Mouse (Mus musculus) liver, embryonic 16.5 days (tissue): Measurements from ENCODE around the gene Arhgap31. TPM values are rescaled to one million over a fixed set of nuclear protein-coding genes. Genes with fewer than 3 reads are reported as not detected.
"Not testable (repeated sequence)": the region's sequence is repeated elsewhere in the genome, so short reads cannot be mapped to it uniquely, and the experiment has no call there.

ENCODE experiments used
- ATAC-seq: fragments of 200-750 bp; cut with Nextera tagmentation; 2 replicates; pipeline ENCODE4 v1.8.0; 2017; ENCODE audit warnings: low read depth, mild to moderate bottlenecking, moderate number of reproducible peaks, moderate library complexity
- H3K27ac ChIP-seq: fragments of 300-500 bp; sonication (generic); 2 replicates; pipeline ENCODE4 v1.5.1; 2014; ENCODE audit warnings: mild to moderate bottlenecking, low read length
- H3K27me3 ChIP-seq: fragments of 300-500 bp; sonication (generic); 2 replicates; pipeline ENCODE4 v1.6.1; 2014; ENCODE audit warnings: low read depth, low read length, mixed read lengths; ENCODE audit not compliant: control insufficient read depth, insufficient read depth
- H3K36me3 ChIP-seq: fragments of 300-500 bp; sonication (generic); 2 replicates; pipeline ENCODE4 v1.6.1; 2014; ENCODE audit warnings: mild to moderate bottlenecking; ENCODE audit not compliant: control insufficient read depth, insufficient read depth
- H3K4me1 ChIP-seq: fragments of 300-500 bp; sonication (generic); 2 replicates; pipeline ENCODE4 v1.6.1; 2014; ENCODE audit warnings: low read depth, low read length, mixed read lengths; ENCODE audit not compliant: control insufficient read depth
- H3K4me2 ChIP-seq: fragments of 300-500 bp; sonication (generic); 2 replicates; pipeline ENCODE4 v1.6.1; 2014; ENCODE audit warnings: low read depth, low read length, mixed read lengths
- H3K4me3 ChIP-seq: fragments of 300-500 bp; sonication (generic); 2 replicates; pipeline ENCODE4 v1.5.1; 2014; ENCODE audit warnings: low read depth, mild to moderate bottlenecking, low read length
- H3K9ac ChIP-seq: fragments of 300-500 bp; sonication (generic); 2 replicates; pipeline ENCODE4 v1.6.1; 2014; ENCODE audit warnings: low read depth, low read length
- H3K9me3 ChIP-seq: fragments of 300-500 bp; sonication (generic); replicated peaks from 2 replicates; pipeline ENCODE4 v1.6.1; 2016; ENCODE audit warnings: low read length; ENCODE audit not compliant: control insufficient read depth
- WGBS: fragments of 180-500 bp; shearing (Covaris S2); extraction: QIAGEN DNeasy Blood & Tissue Kit; methylation state at CpG from one replicate; pipeline ENCODE4 v1.1.7; 2014; ENCODE audit not compliant: insufficient replicate concordance; 5-methylcytosine and 5-hydroxymethylcytosine counted together
- polyA plus RNA-seq: library from polyadenylated mRNA; unstranded; fragments of >200 nt; fragmentation: Nextera tagmentation; extraction: Ambion mirVana; gene quantifications from 2 replicates; pipeline ENCODE4 v1.2.1, GENCODE M21; 2015

The Arhgap31 gene
- polyA plus RNA-seq, 1 experiment from 2014 or later, result 1.7 TPM

GRCm38 (mm10) chr16:38687673-38688072, 25.4 kb downstream of the Arhgap31 start:
- no peaks in the 10 kb centered on the region for H3K36me3 ChIP-seq
- H3K27ac ChIP-seq, result no peak overlapping the region
- H3K9me3 ChIP-seq, result no peaks in the 10 kb centered on the region
- H3K9ac ChIP-seq, result no peak overlapping the region
- WGBS, result 58% methylated on average over 6 of the region's 6 CpGs
- H3K4me2 ChIP-seq, result no peak overlapping the region
- H3K4me1 ChIP-seq, result no peaks in the 10 kb centered on the region
- no peak overlapping the region for H3K4me3 ChIP-seq
- H3K27me3 ChIP-seq, result no peaks in the 10 kb centered on the region
- no peak for ATAC-seq

GRCm38 (mm10) chr16:38683094-38683493, 30.0 kb downstream of the Arhgap31 start:
- ATAC-seq, result no peak
- no peak overlapping the region for H3K9ac ChIP-seq
- no peak overlapping the region for H3K27ac ChIP-seq
- no peaks in the 10 kb centered on the region for H3K36me3 ChIP-seq
- 50% methylated on average over 7 of the region's 7 CpGs for WGBS
- no peaks in the 10 kb centered on the region for H3K27me3 ChIP-seq
- no peaks in the 10 kb centered on the region for H3K9me3 ChIP-seq
- no peak overlapping the region for H3K4me2 ChIP-seq
- H3K4me3 ChIP-seq, result no peak overlapping the region
- no peaks in the 10 kb centered on the region; the same call in 1 of the 2 replicates for H3K4me1 ChIP-seq

GRCm38 (mm10) chr16:38681313-38681712, 31.8 kb downstream of the Arhgap31 start:
- ATAC-seq, result no peak
- WGBS, result 73% methylated on average over 2 of the region's 2 CpGs
- H3K27me3 ChIP-seq, result no peaks in the 10 kb centered on the region

GRCm38 (mm10) chr16:38679431-38680021, 33.5 kb downstream of the Arhgap31 start:
- 14% methylated on average over 12 of the region's 12 CpGs for WGBS
- no peak for ATAC-seq
- Histone ChIP-seq H3K27me3 (no peaks in the 10 kb centered on the region), H3K4me1 (no peaks in the 10 kb centered on the region; the same call in 1 of the 2 replicates), H3K4me3 (0 out of 2 replicates have a peak overlapping the region, but pooled peaks have one; percentile 6), H3K9ac (no peak overlapping the region), H3K36me3 (no peaks in the 10 kb centered on the region), H3K27ac (no peak overlapping the region), H3K9me3 (no peaks in the 10 kb centered on the region), H3K4me2 (peak overlapping the region; percentile 29)

More at GRCm38 (mm10) chr16:38681313-38681712, 31.8 kb downstream of the Arhgap31 start:
- no peaks in the 10 kb centered on the region; the same call in 1 of the 2 replicates for H3K4me1 ChIP-seq
- H3K36me3 ChIP-seq, result no peaks in the 10 kb centered on the region
- no peak overlapping the region for H3K4me2 ChIP-seq
- no peak overlapping the region for H3K27ac ChIP-seq
- H3K9ac ChIP-seq, result no peak overlapping the region
- no peaks in the 10 kb centered on the region for H3K9me3 ChIP-seq
- no peak overlapping the region for H3K4me3 ChIP-seq

- H3K4me2 ChIP-seq, result no peak overlapping the region
- H3K36me3 ChIP-seq, result no peaks in the 10 kb centered on the region
- H3K9me3 ChIP-seq, result no peaks in the 10 kb centered on the region
- no peak for ATAC-seq
- H3K4me3 ChIP-seq, result no peak overlapping the region
- H3K27me3 ChIP-seq, result no peaks in the 10 kb centered on the region
- WGBS, result 42% methylated on average over 8 of the region's 8 CpGs
- H3K27ac ChIP-seq, result no peak overlapping the region
- H3K9ac ChIP-seq, result no peak overlapping the region
- no peaks in the 10 kb centered on the region; the same call in 1 of the 2 replicates for H3K4me1 ChIP-seq
These were observed 34.2 kb downstream of the Arhgap31 start for GRCm38 (mm10) chr16:38678853-38679252.

- not testable (repeated sequence) for H3K4me3 ChIP-seq, ATAC-seq, H3K36me3 ChIP-seq, H3K4me1 ChIP-seq, H3K9ac ChIP-seq, H3K4me2 ChIP-seq, H3K27ac ChIP-seq, H3K9me3 ChIP-seq, H3K27me3 ChIP-seq
- WGBS, result 35% methylated on average over 2 of the region's 2 CpGs
These were observed 35.1 kb downstream of the Arhgap31 start for GRCm38 (mm10) chr16:38677941-38678340.

- ATAC-seq, result no peak
- Histone ChIP-seq H3K4me1 (no peaks in the 10 kb centered on the region; the same call in 1 of the 2 replicates), H3K4me3 (no peak overlapping the region), H3K27me3 (no peaks in the 10 kb centered on the region), H3K36me3 (no peaks in the 10 kb centered on the region), H3K9ac (no peak overlapping the region), H3K4me2 (no peak overlapping the region), H3K27ac (no peak overlapping the region), H3K9me3 (no peaks in the 10 kb centered on the region)
- WGBS, result 59% methylated on average over 6 of the region's 6 CpGs
These were observed 35.9 kb downstream of the Arhgap31 start for GRCm38 (mm10) chr16:38677171-38677570.

- ATAC-seq, result no peak
- no peaks in the 10 kb centered on the region; the same call in 1 of the 2 replicates for H3K4me1 ChIP-seq
These were observed 36.4 kb downstream of the Arhgap31 start for GRCm38 (mm10) chr16:38676647-38677046.

GRCm38 (mm10) chr16:38675600-38676335, 37.3 kb downstream of the Arhgap31 start:
- Histone ChIP-seq H3K27me3 (no peaks in the 10 kb centered on the region), H3K9ac (no peak overlapping the region), H3K36me3 (no peaks in the 10 kb centered on the region), H3K27ac (no peak overlapping the region), H3K4me3 (no peak overlapping the region), H3K4me2 (no peak overlapping the region), H3K4me1 (no peaks in the 10 kb centered on the region; the same call in 1 of the 2 replicates), H3K9me3 (no peaks in the 10 kb centered on the region)
- 46% methylated on average over 9 of the region's 9 CpGs for WGBS
- ATAC-seq, result no peak

More at GRCm38 (mm10) chr16:38676647-38677046, 36.4 kb downstream of the Arhgap31 start:
- Histone ChIP-seq H3K4me3 (no peak overlapping the region), H3K9ac (no peak overlapping the region), H3K27ac (no peak overlapping the region), H3K4me2 (no peak overlapping the region), H3K36me3 (no peaks in the 10 kb centered on the region), H3K27me3 (no peaks in the 10 kb centered on the region), H3K9me3 (no peaks in the 10 kb centered on the region)
- 71% methylated on average over 4 of the region's 4 CpGs for WGBS
